Mouse (Mus musculus): Measurements from ENCODE around the gene Olfr1148. TPM values are rescaled to one million over a fixed set of nuclear protein-coding genes. Genes with fewer than 3 reads are reported as not detected.

The Olfr1148 gene
- total RNA-seq (2021), result not detected
- long read RNA-seq, experiment 1, result 0 reads
- long read RNA-seq, experiment 2, result 0 reads

DNA sequence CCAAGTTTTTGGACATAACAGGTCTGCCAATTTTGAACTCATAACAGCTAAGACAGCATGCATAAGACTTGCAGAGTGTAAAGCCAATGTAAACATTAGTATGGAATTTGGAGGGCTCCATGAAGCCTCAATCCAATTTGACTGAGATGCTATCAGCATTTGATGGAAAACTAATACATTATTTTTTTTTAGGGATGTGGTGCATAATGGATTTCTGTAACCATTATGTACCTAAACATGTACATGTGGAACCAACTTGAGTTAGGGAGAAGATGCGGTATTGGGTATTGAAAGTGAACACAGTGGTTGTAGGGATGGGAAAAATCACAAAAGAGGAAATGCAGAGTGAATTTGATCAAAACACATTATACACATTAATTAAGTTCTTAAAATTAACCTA, at the start of gene Olfr1148:
Gene Olfr1148, plus strand, starts transcription at position 301 of the 400 bp plus-strand sequence.
- intact Hi-C loops (cut with DNase I), result no loop called here
- no peak for DNase-seq

DNA sequence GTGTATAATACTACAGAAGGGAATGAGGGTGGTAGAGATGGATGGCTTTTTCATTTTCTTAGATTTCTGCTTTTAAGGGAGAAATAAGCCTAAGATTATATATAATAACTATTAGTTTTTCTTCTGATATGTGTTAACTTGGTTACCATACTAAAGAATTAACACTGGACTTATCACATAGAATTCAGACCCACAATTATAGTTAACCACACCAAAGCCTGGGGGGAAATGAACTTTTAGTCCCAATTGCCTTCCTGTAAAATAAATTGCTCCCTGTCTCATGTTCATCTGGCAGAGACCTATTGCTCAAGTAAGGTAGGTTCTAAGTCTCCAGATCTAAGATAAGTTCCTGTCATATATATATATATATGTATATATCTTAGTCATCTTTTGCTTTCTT, 30.0 kb upstream of the Olfr1148 start, which contains the start of gene Olfr1143:
Gene Olfr1143, plus strand, starts transcription at position 301 of the 400 bp plus-strand sequence.
- DNase-seq, result no peak
- intact Hi-C loops (cut with DNase I), result no loop called here

GRCm38 (mm10) chr2:87809522-87809921, 20.8 kb upstream of the Olfr1148 start, which contains the start of gene Olfr1145:
Olfr1145 (plus strand) TSS chr2:87809822.
- intact Hi-C loops (cut with DNase I), result no loop called here
- no peak for DNase-seq

DNA sequence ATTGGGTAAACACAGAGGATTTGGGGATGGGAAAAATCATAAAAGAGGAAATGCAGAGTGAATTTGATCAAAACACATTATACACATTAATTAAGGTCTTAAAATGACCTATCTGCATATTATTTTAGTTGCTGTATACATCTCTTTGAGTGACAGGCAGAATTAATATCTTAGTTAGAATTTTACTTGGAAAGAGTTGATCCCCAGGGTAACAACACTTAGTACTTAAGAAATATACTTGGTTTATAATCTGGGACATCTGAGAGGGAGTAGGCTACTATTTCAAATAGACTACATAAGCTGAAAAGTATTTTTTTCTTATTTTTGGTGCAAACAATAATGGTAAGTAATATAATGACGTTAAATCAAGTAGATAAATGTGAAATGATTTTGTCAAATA, 13.4 kb downstream of the Olfr1148 start, which contains the start of gene Olfr1150-ps1:
Gene Olfr1150-ps1, plus strand, starts transcription at position 301 of the 400 bp plus-strand sequence.
- no peak for DNase-seq
- intact Hi-C loops (cut with DNase I), result no loop called here

DNA sequence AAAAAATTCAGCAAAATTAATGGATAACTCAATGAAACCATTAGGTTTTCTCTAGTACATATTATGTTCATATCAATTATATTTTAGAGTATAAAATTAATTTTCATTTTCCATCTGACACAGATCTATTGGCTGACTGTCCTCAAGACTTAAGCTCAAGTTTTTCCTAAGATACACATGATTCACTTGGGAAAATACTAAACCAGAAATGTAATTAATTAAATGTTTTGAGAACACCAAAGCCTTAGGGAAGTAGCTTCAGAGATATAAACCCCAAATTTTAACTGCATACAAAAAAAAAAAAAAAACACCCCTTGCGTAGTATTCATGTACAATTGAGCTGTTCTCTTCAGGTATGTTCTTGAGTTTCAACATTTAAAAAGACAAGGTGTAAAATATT, 25.2 kb downstream of the Olfr1148 start, which contains the start of gene Olfr1151:
Gene Olfr1151, plus strand, starts transcription at position 301 of the 400 bp plus-strand sequence.
- intact Hi-C loops (cut with DNase I), result no loop called here
- no peak for DNase-seq

- DNase-seq, result no peak
- intact Hi-C loops (cut with DNase I), result no loop called here
Observed at GRCm38 (mm10) chr2:87866192-87866591, 35.9 kb downstream of the Olfr1148 start, which contains the start of gene Olfr1152. Olfr1152 (plus strand) TSS chr2:87866492.

Other genes starting within 250 kb of the Olfr1148 start
- gene Olfr1130, start 224.3 kb upstream of the Olfr1148 start, total RNA-seq (2021), result not detected
- gene Olfr1131, start 203.4 kb upstream of the Olfr1148 start, total RNA-seq (2021), result not detected
- not detected for gene Olfr1132, start 193.0 kb upstream of the Olfr1148 start, total RNA-seq (2021)
- gene Olfr1133, start 183.2 kb upstream of the Olfr1148 start, total RNA-seq (2021), result not detected
- gene Olfr1134, start 172.1 kb upstream of the Olfr1148 start, total RNA-seq (2021), result not detected
- gene Olfr1135, start 156.9 kb upstream of the Olfr1148 start, total RNA-seq (2021), result not detected
- not detected for gene Olfr1136, start 136.6 kb upstream of the Olfr1148 start, total RNA-seq (2021)
- gene Olfr1137, start 117.4 kb upstream of the Olfr1148 start, total RNA-seq (2021), result not detected
- gene Olfr1138, start 90.6 kb upstream of the Olfr1148 start, total RNA-seq (2021), result not detected
- gene Olfr1140, start 86.8 kb upstream of the Olfr1148 start, total RNA-seq (2021), result not detected
- not detected for gene Olfr1141, start 76.5 kb upstream of the Olfr1148 start, total RNA-seq (2021)
- not detected for gene Olfr152, start 51.0 kb upstream of the Olfr1148 start, total RNA-seq (2021)
- not detected for gene Olfr1143, start 29.9 kb upstream of the Olfr1148 start, total RNA-seq (2021)
- gene Olfr1145, start 20.7 kb upstream of the Olfr1148 start, total RNA-seq (2021), result not detected
- gene Olfr1150-ps1, start 13.5 kb downstream of the Olfr1148 start, total RNA-seq (2021), result not detected
- not detected for gene Olfr1151, start 25.3 kb downstream of the Olfr1148 start, total RNA-seq (2021)
- not detected for gene Olfr1152, start 36.0 kb downstream of the Olfr1148 start, total RNA-seq (2021)
- not detected for gene Olfr1153, start 64.4 kb downstream of the Olfr1148 start, total RNA-seq (2021)
- not detected for gene Olfr1154, start 74.6 kb downstream of the Olfr1148 start, total RNA-seq (2021)
- gene Olfr1155, start 114.6 kb downstream of the Olfr1148 start, total RNA-seq (2021), result not detected
- not detected for gene Olfr1156, start 122.6 kb downstream of the Olfr1148 start, total RNA-seq (2021)
- gene Olfr1157, start 137.8 kb downstream of the Olfr1148 start, total RNA-seq (2021), result not detected
- not detected for gene Olfr74, start 144.1 kb downstream of the Olfr1148 start, total RNA-seq (2021)
- gene Olfr1158, start 159.6 kb downstream of the Olfr1148 start, total RNA-seq (2021), result not detected
- not detected for gene Olfr1160, start 177.7 kb downstream of the Olfr1148 start, total RNA-seq (2021)
- gene Olfr1161, start 192.2 kb downstream of the Olfr1148 start, total RNA-seq (2021), result not detected
- gene Olfr73, start 207.2 kb downstream of the Olfr1148 start, total RNA-seq (2021), result not detected
- gene Olfr1162, start 220.6 kb downstream of the Olfr1148 start, total RNA-seq (2021), result not detected
- gene Olfr1163, start 241.3 kb downstream of the Olfr1148 start, total RNA-seq (2021), result not detected